Mouse (Mus musculus) bone marrow, adult 2 months (tissue): ENCODE measurements around the gene Qdpr.

Experiments used
- CTCF ChIP-seq: fragments of 200-500 bp; IDR thresholded peaks from 2 replicates; pipeline ENCODE4 v1.5.1; 2011; ENCODE audit warnings: low read length, control low read depth; ENCODE audit not compliant: control insufficient read depth, insufficient read depth
- POLR2A ChIP-seq: fragments of 200-500 bp; IDR thresholded peaks from 2 replicates; pipeline ENCODE4 v1.6.1; 2011; ENCODE audit warnings: low read depth, mild to moderate bottlenecking, control low read depth, low read length, borderline replicate concordance; ENCODE audit not compliant: control insufficient read depth

DNA sequence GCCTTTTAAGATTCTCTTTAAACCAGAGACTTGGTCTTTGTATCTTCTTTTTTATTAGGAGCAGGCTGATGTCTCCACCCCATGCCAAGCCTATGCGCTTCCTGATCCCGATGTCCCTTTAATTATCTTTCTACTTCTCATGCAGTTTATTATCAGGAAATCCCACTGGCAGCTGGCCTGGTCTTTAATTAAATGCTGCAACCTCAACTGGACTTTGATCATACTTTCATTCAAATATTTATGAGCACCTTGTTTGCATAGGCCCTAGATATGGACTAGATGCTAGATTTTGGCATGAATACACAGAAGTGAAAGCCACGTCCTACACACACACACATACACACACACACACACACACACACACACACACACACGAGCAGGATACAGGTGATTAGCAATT is 41.7 kb upstream of the Qdpr start:
- TF ChIP-seq CTCF (no peak), POLR2A (no peak)
